Mouse (Mus musculus): ENCODE results near the gene Tecpr2. TPM values are rescaled to one million over a fixed set of nuclear protein-coding genes. Genes with fewer than 3 reads are reported as not detected.

Gene Tecpr2
- total RNA-seq, 2 experiments from 2014 or later: 51.4 TPM

GRCm38 (mm10) chr12:110973829-110974228 lies 84.8 kb downstream of the Tecpr2 start:
- intact Hi-C loops (cut with DNase I): no loop called here
- no peak for DNase-seq (ENCODE audit: low spot score in 2 of 2)

GRCm38 (mm10) chr12:110974295-110974694 lies 85.2 kb downstream of the Tecpr2 start:
- intact Hi-C loops (cut with DNase I): no loop called here
- DNase-seq (ENCODE audit: low spot score in 2 of 2): no peak

GRCm38 (mm10) chr12:110974726-110975125 lies 85.7 kb downstream of the Tecpr2 start:
- intact Hi-C loops (cut with DNase I): no loop called here
- DNase-seq (ENCODE audit: low spot score in 2 of 2): no peak

GRCm38 (mm10) chr12:110975385-110975784 lies 86.3 kb downstream of the Tecpr2 start:
- DNase-seq (ENCODE audit: low spot score in 2 of 2): no peak

GRCm38 (mm10) chr12:110975838-110976468 lies 86.9 kb downstream of the Tecpr2 start:
- intact Hi-C loops (cut with DNase I): no loop called here

More at GRCm38 (mm10) chr12:110975385-110975784, 86.3 kb downstream of the Tecpr2 start:
- intact Hi-C loops (cut with DNase I): no loop called here

GRCm38 (mm10) chr12:110976589-110977344 lies 87.7 kb downstream of the Tecpr2 start:
- intact Hi-C loops (cut with DNase I): no loop called here
- DNase-seq (ENCODE audit: low spot score in 2 of 2): no peak

More at GRCm38 (mm10) chr12:110975838-110976468, 86.9 kb downstream of the Tecpr2 start:
- DNase-seq (ENCODE audit: low spot score in 2 of 2): no peak

GRCm38 (mm10) chr12:110977345-110977733 lies 88.3 kb downstream of the Tecpr2 start:
- intact Hi-C loops (cut with DNase I): no loop called here

GRCm38 (mm10) chr12:110977896-110978606 lies 89.0 kb downstream of the Tecpr2 start:
- no peak for DNase-seq (ENCODE audit: low spot score in 2 of 2)
- intact Hi-C loops (cut with DNase I): no loop called here

More at GRCm38 (mm10) chr12:110977345-110977733, 88.3 kb downstream of the Tecpr2 start:
- DNase-seq (ENCODE audit: low spot score in 2 of 2): no peak

- intact Hi-C loops (cut with DNase I): no loop called here
- DNase-seq (ENCODE audit: low spot score in 2 of 2): peak; percentile 91 to 93
Measured at GRCm38 (mm10) chr12:110978607-110979406, 89.7 kb downstream of the Tecpr2 start, which contains the start of gene Ankrd9. Ankrd9 (minus strand) TSS chr12:110979040.

- intact Hi-C loops (cut with DNase I): no loop called here
Measured at GRCm38 (mm10) chr12:110979808-110980207, 90.7 kb downstream of the Tecpr2 start.

GRCm38 (mm10) chr12:110981736-110982135 lies 92.7 kb downstream of the Tecpr2 start:
- intact Hi-C loops (cut with DNase I): no loop called here
- DNase-seq (ENCODE audit: low spot score in 2 of 2): no peak

More at GRCm38 (mm10) chr12:110979808-110980207, 90.7 kb downstream of the Tecpr2 start:
- no peak for DNase-seq (ENCODE audit: low spot score in 2 of 2)

GRCm38 (mm10) chr12:110983083-110983482 lies 94.0 kb downstream of the Tecpr2 start:
- no peak for DNase-seq (ENCODE audit: low spot score in 2 of 2)
- intact Hi-C loops (cut with DNase I): no loop called here

GRCm38 (mm10) chr12:110983714-110984113 lies 94.7 kb downstream of the Tecpr2 start:
- DNase-seq (ENCODE audit: low spot score in 2 of 2): no peak
- intact Hi-C loops (cut with DNase I): no loop called here

GRCm38 (mm10) chr12:110984598-110984997 lies 95.5 kb downstream of the Tecpr2 start:
- intact Hi-C loops (cut with DNase I): no loop called here
- no peak for DNase-seq (ENCODE audit: low spot score in 2 of 2)

GRCm38 (mm10) chr12:110985141-110985540 lies 96.1 kb downstream of the Tecpr2 start:
- no peak for DNase-seq (ENCODE audit: low spot score in 2 of 2)
- intact Hi-C loops (cut with DNase I): no loop called here

- intact Hi-C loops (cut with DNase I): no loop called here
- no peak for DNase-seq (ENCODE audit: low spot score in 2 of 2)
Measured at GRCm38 (mm10) chr12:110986536-110987425, 97.7 kb downstream of the Tecpr2 start.

GRCm38 (mm10) chr12:110989409-110989808 lies 100.3 kb downstream of the Tecpr2 start:
- intact Hi-C loops (cut with DNase I): no loop called here
- no peak for DNase-seq (ENCODE audit: low spot score in 2 of 2)

GRCm38 (mm10) chr12:110990500-110990899 lies 101.4 kb downstream of the Tecpr2 start:
- intact Hi-C loops (cut with DNase I): no loop called here
- DNase-seq (ENCODE audit: low spot score in 2 of 2): no peak

Measured in left cerebral cortex, postnatal 36 days (tissue).